Mouse (Mus musculus): ENCODE measurements at regions not wholly inside any gene's neighbourhood (a gene's known extent, or its start where the extent isn't known, plus 50 kb on each side); places are given as distances from the start of the nearest gene placed in this dataset.

DNA sequence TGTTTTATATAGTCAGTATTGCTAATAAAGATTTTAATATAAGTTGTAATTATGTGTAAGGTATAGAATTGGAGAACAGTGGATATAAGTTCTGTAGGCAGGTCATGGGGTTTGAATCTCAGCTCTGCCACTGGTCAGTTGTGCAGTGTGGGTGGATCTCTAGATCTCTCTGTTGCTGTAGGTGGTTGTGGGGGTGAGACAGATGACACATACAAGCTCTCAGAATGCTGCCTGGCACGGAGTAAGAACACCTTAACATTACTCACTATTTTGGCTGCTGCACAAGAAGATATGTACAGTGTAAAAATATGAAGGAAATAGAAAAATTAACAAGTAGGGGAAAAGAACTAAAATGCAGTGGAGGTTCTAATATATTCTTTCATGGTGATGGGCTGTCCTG is 100.3 kb upstream of the Slc34a2 start:
- no peaks in the 10 kb centered on the region for H3K79me2 ChIP-seq (ENCODE audit: control insufficient read depth, insufficient read depth)
- no peaks in the 10 kb centered on the region for H3K36me3 ChIP-seq (ENCODE audit: control insufficient read depth, insufficient read depth)
- H3K4me3 ChIP-seq (ENCODE audit: insufficient read depth, poor library complexity, severe bottlenecking), result no peak overlapping the region
- no peak overlapping the region for H3ac ChIP-seq (ENCODE audit: control insufficient read depth, insufficient read length, low read depth)
- no peaks in the 10 kb centered on the region for H3K79me3 ChIP-seq (ENCODE audit: low read depth)
- H3K27me3 ChIP-seq (ENCODE audit: control insufficient read depth, insufficient read depth, insufficient read length), result no peaks in the 10 kb centered on the region
- no peak for TF ChIP-seq CEBPB (IDR thresholded peaks at IDR 0.05; ENCODE audit: low read depth)
- TF ChIP-seq MYOG (IDR thresholded peaks at IDR 0.05; ENCODE audit: control insufficient read depth, extremely low read depth, insufficient read length), result no peak
- no peak for TF ChIP-seq FOSL1 (IDR thresholded peaks at IDR 0.05; ENCODE audit: insufficient read depth, low read length, poor library complexity, severe bottlenecking)
- no peak for TF ChIP-seq USF1 (IDR thresholded peaks at IDR 0.05; ENCODE audit: low read depth)
- TF ChIP-seq MAX (IDR thresholded peaks at IDR 0.05), result no peak
- no peak for TF ChIP-seq CTCF (IDR thresholded peaks at IDR 0.05; ENCODE audit: control insufficient read depth, insufficient read depth, insufficient read length)

- Histone ChIP-seq H3K27me3 (ENCODE audit: control insufficient read depth, insufficient read depth, insufficient read length) (no peaks in the 10 kb centered on the region), H3K4me3 (ENCODE audit: insufficient read depth, poor library complexity, severe bottlenecking) (no peak overlapping the region), H3K79me2 (ENCODE audit: control insufficient read depth, insufficient read depth) (no peaks in the 10 kb centered on the region), H3ac (ENCODE audit: control insufficient read depth, insufficient read length, low read depth) (no peak overlapping the region), H3K36me3 (ENCODE audit: control insufficient read depth, insufficient read depth) (no peaks in the 10 kb centered on the region), H3K79me3 (ENCODE audit: low read depth) (no peaks in the 10 kb centered on the region)
- TF ChIP-seq FOSL1 (IDR thresholded peaks at IDR 0.05; ENCODE audit: insufficient read depth, low read length, poor library complexity, severe bottlenecking) (peak; percentile 74), CTCF (IDR thresholded peaks at IDR 0.05; ENCODE audit: control insufficient read depth, insufficient read depth, insufficient read length) (no peak), MYOG (IDR thresholded peaks at IDR 0.05; ENCODE audit: control insufficient read depth, extremely low read depth, insufficient read length) (no peak)
Measured at GRCm38 (mm10) chr5:52939994-52940393, 97.9 kb upstream of the Slc34a2 start.

- no peaks in the 10 kb centered on the region for H3K36me3 ChIP-seq (ENCODE audit: control insufficient read depth, insufficient read depth)
- no peak overlapping the region for H3ac ChIP-seq (ENCODE audit: control insufficient read depth, insufficient read length, low read depth)
- no peaks in the 10 kb centered on the region for H3K79me3 ChIP-seq (ENCODE audit: low read depth)
- no peaks in the 10 kb centered on the region for H3K79me2 ChIP-seq (ENCODE audit: control insufficient read depth, insufficient read depth)
- TF ChIP-seq MAX (IDR thresholded peaks at IDR 0.05) (no peak), CEBPB (IDR thresholded peaks at IDR 0.05; ENCODE audit: low read depth) (no peak), MYOD1 (IDR thresholded peaks at IDR 0.05; ENCODE audit: control insufficient read depth, insufficient read length, low read depth) (no peak), FOSL1 (IDR thresholded peaks at IDR 0.05; ENCODE audit: insufficient read depth, low read length, poor library complexity, severe bottlenecking) (no peak), CTCF (IDR thresholded peaks at IDR 0.05; ENCODE audit: control insufficient read depth, insufficient read depth, insufficient read length) (no peak), USF1 (IDR thresholded peaks at IDR 0.05; ENCODE audit: low read depth) (no peak), MYOG (IDR thresholded peaks at IDR 0.05; ENCODE audit: control insufficient read depth, extremely low read depth, insufficient read length) (no peak)
- H3K4me3 ChIP-seq (ENCODE audit: insufficient read depth, poor library complexity, severe bottlenecking), result no peak overlapping the region
- no peaks in the 10 kb centered on the region for H3K27me3 ChIP-seq (ENCODE audit: control insufficient read depth, insufficient read depth, insufficient read length)
Measured at GRCm38 (mm10) chr5:52940645-52941044, 97.2 kb upstream of the Slc34a2 start.

GRCm38 (mm10) chr5:52953875-52954274 is 84.0 kb upstream of the Slc34a2 start:
- Histone ChIP-seq H3K4me3 (ENCODE audit: insufficient read depth, poor library complexity, severe bottlenecking) (no peak overlapping the region), H3K27me3 (ENCODE audit: control insufficient read depth, insufficient read depth, insufficient read length) (peaks cover 13% of the 10 kb centered on the region), H3K79me3 (ENCODE audit: low read depth) (no peaks in the 10 kb centered on the region), H3ac (ENCODE audit: control insufficient read depth, insufficient read length, low read depth) (no peak overlapping the region), H3K79me2 (ENCODE audit: control insufficient read depth, insufficient read depth) (no peaks in the 10 kb centered on the region), H3K36me3 (ENCODE audit: control insufficient read depth, insufficient read depth) (no peaks in the 10 kb centered on the region)
- no peak for TF ChIP-seq CEBPB (IDR thresholded peaks at IDR 0.05; ENCODE audit: low read depth)
- TF ChIP-seq FOSL1 (IDR thresholded peaks at IDR 0.05; ENCODE audit: insufficient read depth, low read length, poor library complexity, severe bottlenecking), result no peak
- no peak for TF ChIP-seq MAX (IDR thresholded peaks at IDR 0.05)
- no peak for TF ChIP-seq MYOD1 (IDR thresholded peaks at IDR 0.05; ENCODE audit: control insufficient read depth, insufficient read length, low read depth)
- no peak for TF ChIP-seq CTCF (IDR thresholded peaks at IDR 0.05; ENCODE audit: control insufficient read depth, insufficient read depth, insufficient read length)
- TF ChIP-seq MYOG (IDR thresholded peaks at IDR 0.05; ENCODE audit: control insufficient read depth, extremely low read depth, insufficient read length), result no peak
- no peak for TF ChIP-seq USF1 (IDR thresholded peaks at IDR 0.05; ENCODE audit: low read depth)

GRCm38 (mm10) chr5:52954713-52955112 is 83.2 kb upstream of the Slc34a2 start:
- Histone ChIP-seq H3ac (ENCODE audit: control insufficient read depth, insufficient read length, low read depth) (no peak overlapping the region), H3K27me3 (ENCODE audit: control insufficient read depth, insufficient read depth, insufficient read length) (peaks cover 13% of the 10 kb centered on the region), H3K36me3 (ENCODE audit: control insufficient read depth, insufficient read depth) (no peaks in the 10 kb centered on the region), H3K79me3 (ENCODE audit: low read depth) (no peaks in the 10 kb centered on the region), H3K4me3 (ENCODE audit: insufficient read depth, poor library complexity, severe bottlenecking) (no peak overlapping the region), H3K79me2 (ENCODE audit: control insufficient read depth, insufficient read depth) (no peaks in the 10 kb centered on the region)
- TF ChIP-seq MYOD1 (IDR thresholded peaks at IDR 0.05; ENCODE audit: control insufficient read depth, insufficient read length, low read depth) (no peak), CTCF (IDR thresholded peaks at IDR 0.05; ENCODE audit: control insufficient read depth, insufficient read depth, insufficient read length) (no peak), FOSL1 (IDR thresholded peaks at IDR 0.05; ENCODE audit: insufficient read depth, low read length, poor library complexity, severe bottlenecking) (no peak), MAX (IDR thresholded peaks at IDR 0.05) (no peak), CEBPB (IDR thresholded peaks at IDR 0.05; ENCODE audit: low read depth) (no peak), MYOG (IDR thresholded peaks at IDR 0.05; ENCODE audit: control insufficient read depth, extremely low read depth, insufficient read length) (no peak), USF1 (IDR thresholded peaks at IDR 0.05; ENCODE audit: low read depth) (no peak)

DNA sequence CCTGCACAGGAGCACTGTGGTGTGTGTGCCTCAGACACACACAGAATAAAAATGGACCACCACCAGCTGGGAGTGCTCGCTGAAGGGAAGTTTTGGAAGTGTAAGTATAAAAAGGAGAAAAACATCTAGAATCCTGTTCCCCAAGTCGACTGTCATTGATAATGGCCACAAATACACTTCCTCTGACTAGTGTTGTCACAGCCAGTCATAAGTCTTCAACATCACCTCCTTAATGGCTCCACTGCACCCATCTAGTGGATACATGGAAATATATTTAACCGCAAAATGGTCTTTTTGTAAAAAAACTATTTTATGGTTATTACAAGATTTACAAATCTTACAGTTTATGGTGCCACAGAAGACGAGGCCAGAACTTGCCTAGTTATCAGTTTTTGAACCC is 73.7 kb upstream of the Slc34a2 start:
- H3K79me2 ChIP-seq (ENCODE audit: control insufficient read depth, insufficient read depth), result no peaks in the 10 kb centered on the region
- H3K36me3 ChIP-seq (ENCODE audit: control insufficient read depth, insufficient read depth), result no peaks in the 10 kb centered on the region
- no peak overlapping the region for H3ac ChIP-seq (ENCODE audit: control insufficient read depth, insufficient read length, low read depth)
- no peak overlapping the region for H3K4me3 ChIP-seq (ENCODE audit: insufficient read depth, poor library complexity, severe bottlenecking)
- H3K79me3 ChIP-seq (ENCODE audit: low read depth), result no peaks in the 10 kb centered on the region
- TF ChIP-seq MYOD1 (IDR thresholded peaks at IDR 0.05; ENCODE audit: control insufficient read depth, insufficient read length, low read depth) (no peak), CTCF (IDR thresholded peaks at IDR 0.05; ENCODE audit: control insufficient read depth, insufficient read depth, insufficient read length) (no peak), CEBPB (IDR thresholded peaks at IDR 0.05; ENCODE audit: low read depth) (no peak), FOSL1 (IDR thresholded peaks at IDR 0.05; ENCODE audit: insufficient read depth, low read length, poor library complexity, severe bottlenecking) (no peak), MAX (IDR thresholded peaks at IDR 0.05) (no peak), MYOG (IDR thresholded peaks at IDR 0.05; ENCODE audit: control insufficient read depth, extremely low read depth, insufficient read length) (no peak), USF1 (IDR thresholded peaks at IDR 0.05; ENCODE audit: low read depth) (no peak)
- H3K27me3 ChIP-seq (ENCODE audit: control insufficient read depth, insufficient read depth, insufficient read length), result no peaks in the 10 kb centered on the region
